Mouse (Mus musculus): ENCODE results near the gene Sema4g. TPM values are rescaled to one million over a fixed set of nuclear protein-coding genes. Genes with fewer than 3 reads are reported as not detected.
A peak's percentile ranks its signal among the peaks of the same experiment; 100 is the strongest.

The Sema4g gene
- polyA plus RNA-seq, 1 experiment, result 6.5 TPM

DNA sequence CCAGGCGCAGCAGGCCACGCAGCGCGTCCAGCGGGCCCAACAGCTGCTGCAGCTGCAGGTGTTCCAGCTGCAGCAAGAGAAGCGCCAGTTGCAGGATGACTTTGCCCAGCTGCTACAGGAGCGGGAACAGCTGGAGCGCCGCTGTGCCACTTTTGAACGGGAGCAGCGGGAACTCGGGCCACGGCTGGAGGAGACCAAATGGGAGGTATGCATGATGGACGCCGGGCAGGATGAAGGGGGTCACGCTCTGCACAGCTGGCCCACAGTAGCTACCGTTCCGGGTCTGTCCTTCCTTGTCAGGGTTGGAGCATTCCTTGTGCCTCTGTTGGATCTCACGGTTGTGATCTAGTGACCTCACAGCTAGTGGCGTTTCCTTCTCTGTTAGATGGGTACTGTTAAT lies 35.9 kb downstream of the Sema4g start:
- WGBS, result 91% methylated on average over 20 of the region's 20 CpGs
- Histone ChIP-seq H3K27ac (ENCODE audit: control insufficient read depth, insufficient read depth, low read depth, low read length, poor library complexity) (no peak overlapping the region), H3K4me3 (replicated peaks; ENCODE audit: control insufficient read depth, low read depth, low read length) (no peak overlapping the region), H3K4me1 (ENCODE audit: control insufficient read depth, insufficient read depth, low read length) (no peaks in the 10 kb centered on the region)
- TF ChIP-seq CTCF (IDR thresholded peaks at IDR 0.05; ENCODE audit: control insufficient read depth, insufficient read depth, low read length), result no peak
- TF ChIP-seq POLR2A (IDR thresholded peaks at IDR 0.05; ENCODE audit: borderline replicate concordance, control insufficient read depth, low read depth, low read length), result no peak

GRCm38 (mm10) chr19:45025937-45026568 lies 37.2 kb downstream of the Sema4g start:
- Histone ChIP-seq H3K4me1 (ENCODE audit: control insufficient read depth, insufficient read depth, low read length) (no peaks in the 10 kb centered on the region), H3K27ac (ENCODE audit: control insufficient read depth, insufficient read depth, low read depth, low read length, poor library complexity) (no peak overlapping the region), H3K4me3 (replicated peaks; ENCODE audit: control insufficient read depth, low read depth, low read length) (no peak overlapping the region)
- WGBS, result 93% methylated on average over 37 of the region's 37 CpGs
- no peak for TF ChIP-seq CTCF (IDR thresholded peaks at IDR 0.05; ENCODE audit: control insufficient read depth, insufficient read depth, low read length)
- no peak for TF ChIP-seq POLR2A (IDR thresholded peaks at IDR 0.05; ENCODE audit: borderline replicate concordance, control insufficient read depth, low read depth, low read length)

DNA sequence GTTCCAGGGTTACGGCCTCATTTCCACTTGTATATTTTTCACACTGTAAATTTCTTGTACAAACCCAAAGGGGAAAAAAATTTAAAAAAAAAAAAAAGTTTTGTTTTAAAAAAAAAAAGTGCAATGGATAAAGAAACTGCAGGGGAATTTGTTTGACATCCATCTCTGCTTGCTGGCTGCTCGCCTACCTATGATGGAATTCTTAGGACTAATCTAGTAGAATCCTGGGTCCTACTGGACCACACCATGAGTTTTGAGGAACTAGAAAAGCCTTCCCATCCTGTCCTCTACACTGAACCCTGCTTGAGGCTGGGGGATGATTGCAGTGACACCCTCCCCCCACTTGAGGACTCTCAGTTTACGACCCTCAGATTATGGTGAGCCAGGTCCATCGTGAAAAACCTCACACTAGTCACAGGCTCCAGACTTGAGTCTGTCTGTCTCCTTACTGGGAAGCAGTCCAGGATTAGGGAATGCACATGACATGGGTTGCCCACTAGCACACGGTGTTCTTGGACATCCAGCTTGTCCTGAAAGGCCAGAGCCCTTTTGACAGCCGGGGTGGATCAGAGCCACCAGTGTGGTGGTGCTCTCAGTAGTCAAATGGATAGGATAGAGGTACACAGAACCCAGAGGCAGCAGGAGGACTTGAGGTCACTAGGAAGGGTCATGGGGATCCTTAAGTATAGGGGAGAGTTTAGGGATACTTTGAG lies 38.2 kb downstream of the Sema4g start:
- 79% methylated on average over 6 of the region's 6 CpGs for WGBS
- no peak for TF ChIP-seq POLR2A (IDR thresholded peaks at IDR 0.05; ENCODE audit: borderline replicate concordance, control insufficient read depth, low read depth, low read length)
- no peak for TF ChIP-seq CTCF (IDR thresholded peaks at IDR 0.05; ENCODE audit: control insufficient read depth, insufficient read depth, low read length)
- H3K27ac ChIP-seq (ENCODE audit: control insufficient read depth, insufficient read depth, low read depth, low read length, poor library complexity), result no peak overlapping the region
- no peak overlapping the region for H3K4me3 ChIP-seq (replicated peaks; ENCODE audit: control insufficient read depth, low read depth, low read length)
- no peaks in the 10 kb centered on the region for H3K4me1 ChIP-seq (ENCODE audit: control insufficient read depth, insufficient read depth, low read length)

GRCm38 (mm10) chr19:45027848-45028247 lies 38.9 kb downstream of the Sema4g start:
- Histone ChIP-seq H3K27ac (ENCODE audit: control insufficient read depth, insufficient read depth, low read depth, low read length, poor library complexity) (no peak overlapping the region), H3K4me1 (ENCODE audit: control insufficient read depth, insufficient read depth, low read length) (no peaks in the 10 kb centered on the region), H3K4me3 (replicated peaks; ENCODE audit: control insufficient read depth, low read depth, low read length) (no peak overlapping the region)
- no peak for TF ChIP-seq POLR2A (IDR thresholded peaks at IDR 0.05; ENCODE audit: borderline replicate concordance, control insufficient read depth, low read depth, low read length)
- TF ChIP-seq CTCF (IDR thresholded peaks at IDR 0.05; ENCODE audit: control insufficient read depth, insufficient read depth, low read length), result no peak
- WGBS, result 89% methylated on average over 6 of the region's 6 CpGs

- Histone ChIP-seq H3K27ac (ENCODE audit: control insufficient read depth, insufficient read depth, low read depth, low read length, poor library complexity) (no peak overlapping the region), H3K4me1 (ENCODE audit: control insufficient read depth, insufficient read depth, low read length) (no peaks in the 10 kb centered on the region), H3K4me3 (replicated peaks; ENCODE audit: control insufficient read depth, low read depth, low read length) (no peak overlapping the region)
- WGBS, result 83% methylated on average over 19 of the region's 19 CpGs
- TF ChIP-seq POLR2A (IDR thresholded peaks at IDR 0.05; ENCODE audit: borderline replicate concordance, control insufficient read depth, low read depth, low read length) (no peak), CTCF (IDR thresholded peaks at IDR 0.05; ENCODE audit: control insufficient read depth, insufficient read depth, low read length) (no peak)
Measured at GRCm38 (mm10) chr19:45028746-45029145, 39.8 kb downstream of the Sema4g start.

DNA sequence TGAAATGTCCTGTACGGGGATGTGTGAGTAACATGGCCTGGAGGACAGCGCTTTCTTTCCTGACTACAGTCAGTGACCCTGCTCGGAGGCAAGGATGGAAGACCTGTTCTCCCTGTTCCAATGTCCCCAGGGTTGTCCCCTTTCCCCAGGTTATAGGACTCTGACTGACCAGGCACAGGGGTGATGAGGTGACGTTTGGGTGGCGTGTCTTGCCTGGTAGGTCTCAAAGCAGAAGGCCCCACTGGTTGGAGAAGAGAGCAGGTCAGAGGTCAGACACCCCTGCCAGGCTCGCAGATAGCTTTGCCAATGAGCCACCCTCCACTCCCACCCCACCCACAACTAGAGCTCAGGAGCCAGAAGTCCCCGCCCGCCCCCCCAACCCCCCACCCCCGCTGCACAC lies 40.7 kb downstream of the Sema4g start:
- H3K27ac ChIP-seq (ENCODE audit: control insufficient read depth, insufficient read depth, low read depth, low read length, poor library complexity), result no peak overlapping the region
- no peak overlapping the region for H3K4me3 ChIP-seq (replicated peaks; ENCODE audit: control insufficient read depth, low read depth, low read length)
- TF ChIP-seq POLR2A (IDR thresholded peaks at IDR 0.05; ENCODE audit: borderline replicate concordance, control insufficient read depth, low read depth, low read length), result no peak
- no peak for TF ChIP-seq CTCF (IDR thresholded peaks at IDR 0.05; ENCODE audit: control insufficient read depth, insufficient read depth, low read length)
- H3K4me1 ChIP-seq (ENCODE audit: control insufficient read depth, insufficient read depth, low read length), result no peaks in the 10 kb centered on the region
- 67% methylated on average over 9 of the region's 9 CpGs for WGBS

DNA sequence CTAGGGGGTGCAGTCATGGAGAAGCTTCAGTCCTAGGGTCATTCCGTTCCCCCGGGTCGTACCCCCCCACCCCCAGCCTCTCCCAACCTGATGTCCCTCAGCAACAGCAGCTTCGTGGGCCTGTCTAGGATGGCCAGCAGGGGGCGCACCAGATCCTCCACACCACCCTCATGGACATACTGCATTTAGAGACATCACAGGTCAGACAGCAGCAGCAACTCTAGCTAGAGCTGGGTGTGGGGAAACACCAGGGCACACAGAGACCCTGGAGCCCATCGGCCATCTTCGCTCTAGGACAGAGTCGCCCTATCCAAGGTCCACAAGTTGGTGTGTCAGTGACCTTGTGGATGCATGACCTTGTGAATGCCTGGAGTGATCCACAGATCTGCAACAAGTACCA lies 41.2 kb downstream of the Sema4g start:
- H3K4me3 ChIP-seq (replicated peaks; ENCODE audit: control insufficient read depth, low read depth, low read length), result no peak overlapping the region
- TF ChIP-seq POLR2A (IDR thresholded peaks at IDR 0.05; ENCODE audit: borderline replicate concordance, control insufficient read depth, low read depth, low read length), result no peak
- TF ChIP-seq CTCF (IDR thresholded peaks at IDR 0.05; ENCODE audit: control insufficient read depth, insufficient read depth, low read length), result peak; percentile 89
- no peak overlapping the region for H3K27ac ChIP-seq (ENCODE audit: control insufficient read depth, insufficient read depth, low read depth, low read length, poor library complexity)
- WGBS, result 23% methylated on average over 8 of the region's 8 CpGs
- no peaks in the 10 kb centered on the region for H3K4me1 ChIP-seq (ENCODE audit: control insufficient read depth, insufficient read depth, low read length)

GRCm38 (mm10) chr19:45030746-45031693 lies 42.1 kb downstream of the Sema4g start:
- 40% methylated on average over 20 of the region's 20 CpGs for WGBS
- H3K4me1 ChIP-seq (ENCODE audit: control insufficient read depth, insufficient read depth, low read length), result no peaks in the 10 kb centered on the region
- H3K27ac ChIP-seq (ENCODE audit: control insufficient read depth, insufficient read depth, low read depth, low read length, poor library complexity), result no peak overlapping the region
- peak overlapping the region; percentile 14 for H3K4me3 ChIP-seq (replicated peaks; ENCODE audit: control insufficient read depth, low read depth, low read length)
- TF ChIP-seq CTCF (IDR thresholded peaks at IDR 0.05; ENCODE audit: control insufficient read depth, insufficient read depth, low read length), result peak; percentile 77
- no peak for TF ChIP-seq POLR2A (IDR thresholded peaks at IDR 0.05; ENCODE audit: borderline replicate concordance, control insufficient read depth, low read depth, low read length)
